Mouse (Mus musculus): Measurements from ENCODE around the gene Nkapd1. TPM values are rescaled to one million over a fixed set of nuclear protein-coding genes. Genes with fewer than 3 reads are reported as not detected.

The Nkapd1 gene
- polyA plus RNA-seq, 1 experiment from 2014 or later, result 13.1 TPM

DNA sequence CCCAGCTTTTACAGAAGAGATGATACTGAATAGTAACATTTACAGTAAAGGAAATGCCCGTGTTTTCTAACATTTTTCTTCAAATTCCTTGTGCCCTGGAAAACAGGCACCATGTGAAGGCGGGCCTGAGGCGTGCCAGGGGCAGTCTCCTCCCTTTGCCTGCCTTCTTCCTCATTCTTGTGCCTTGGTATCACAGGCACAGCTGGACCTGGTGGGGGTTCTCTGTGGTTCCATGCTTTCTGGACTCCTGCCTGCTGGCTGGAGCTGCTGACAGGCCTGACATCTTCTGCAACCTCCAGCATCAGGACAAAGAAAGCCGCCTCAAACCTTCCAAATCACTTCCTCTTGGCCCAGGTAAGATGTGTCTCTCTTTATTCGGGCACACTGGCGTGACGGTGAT lies 52.1 kb downstream of the Nkapd1 start:
- Histone ChIP-seq H3K9me3 (replicated peaks) (no peaks in the 10 kb centered on the region), H3K36me3 (no peaks in the 10 kb centered on the region), H3K9ac (no peak overlapping the region), H3K27me3 (replicated peaks) (peaks cover 7% of the 10 kb centered on the region; the same call in 1 of the 2 replicates), H3K4me2 (no peak overlapping the region), H3K4me3 (no peak overlapping the region), H3K27ac (no peak overlapping the region), H3K4me1 (no peaks in the 10 kb centered on the region)
- WGBS (ENCODE audit: insufficient replicate concordance), result 56% methylated on average over 7 of the region's 7 CpGs
- ATAC-seq, result no peak

- Histone ChIP-seq H3K4me3 (no peak overlapping the region), H3K9me3 (replicated peaks) (no peaks in the 10 kb centered on the region), H3K27me3 (replicated peaks) (peaks cover 7% of the 10 kb centered on the region; the same call in 1 of the 2 replicates), H3K4me1 (no peaks in the 10 kb centered on the region), H3K27ac (no peak overlapping the region), H3K36me3 (no peaks in the 10 kb centered on the region), H3K9ac (no peak overlapping the region), H3K4me2 (no peak overlapping the region)
- ATAC-seq, result no peak
- WGBS (ENCODE audit: insufficient replicate concordance), result 67% methylated on average over 2 of the region's 2 CpGs
Observed at GRCm38 (mm10) chr9:50561918-50562360, 55.3 kb downstream of the Nkapd1 start.

- Histone ChIP-seq H3K9me3 (replicated peaks) (no peaks in the 10 kb centered on the region), H3K27ac (no peak within 1 kb of the TSS), H3K9ac (no peak within 1 kb of the TSS), H3K27me3 (replicated peaks) (peaks cover 7% of the 10 kb centered on the region; the same call in 1 of the 2 replicates), H3K4me1 (no peaks in the 10 kb centered on the region), H3K36me3 (no peaks in the 10 kb centered on the region), H3K4me2 (no peak within 1 kb of the TSS), H3K4me3 (no peak within 1 kb of the TSS)
- ATAC-seq, result no peak
- WGBS (ENCODE audit: insufficient replicate concordance), result 79% methylated on average over 38 of the region's 38 CpGs
Observed at GRCm38 (mm10) chr9:50561145-50561917, 55.9 kb downstream of the Nkapd1 start, which contains the start of gene Tex12. Gene Tex12 (minus strand): TSS chr9:50561325.

Other genes with a start within 250 kb of the Nkapd1 start
- 0.15 and 0.23 TPM in 2 replicates for gene Plet1, start 122.9 kb downstream of the Nkapd1 start, polyA plus RNA-seq (2016; fragmentation: Nextera tagmentation; extraction: Ambion mirVana)
- 46.8 and 47.6 TPM in 2 replicates for gene Pts, start 88.7 kb downstream of the Nkapd1 start, polyA plus RNA-seq (2016; fragmentation: Nextera tagmentation; extraction: Ambion mirVana)
- gene Il18, start 62.6 kb downstream of the Nkapd1 start, polyA plus RNA-seq (2016; fragmentation: Nextera tagmentation; extraction: Ambion mirVana), result 2.3 and 3.1 TPM in 2 replicates
- 0.18 TPM in 2 replicates for gene Bco2, start 62.3 kb downstream of the Nkapd1 start, polyA plus RNA-seq (2016; fragmentation: Nextera tagmentation; extraction: Ambion mirVana)
- not detected in 2 replicates for gene Tex12, start 56.1 kb downstream of the Nkapd1 start, polyA plus RNA-seq (2016; fragmentation: Nextera tagmentation; extraction: Ambion mirVana)
- gene Sdhd, start 13.7 kb downstream of the Nkapd1 start, polyA plus RNA-seq (2016; fragmentation: Nextera tagmentation; extraction: Ambion mirVana), result 344 and 352 TPM in 2 replicates
- gene Timm8b, start 13.6 kb downstream of the Nkapd1 start, polyA plus RNA-seq (2016; fragmentation: Nextera tagmentation; extraction: Ambion mirVana), result 229 and 237 TPM in 2 replicates
- gene Pih1d2, start 143 bp downstream of the Nkapd1 start, polyA plus RNA-seq (2016; fragmentation: Nextera tagmentation; extraction: Ambion mirVana), result 1.9 and 2.4 TPM in 2 replicates
- 47.2 and 47.9 TPM in 2 replicates for gene Dlat, start 42.3 kb upstream of the Nkapd1 start, polyA plus RNA-seq (2016; fragmentation: Nextera tagmentation; extraction: Ambion mirVana)
- gene Dixdc1, start 122.1 kb upstream of the Nkapd1 start, polyA plus RNA-seq (2016; fragmentation: Nextera tagmentation; extraction: Ambion mirVana), result 1.1 and 1.2 TPM in 2 replicates
- 2.0 and 2.5 TPM in 2 replicates for gene 2310030G06Rik, start 129.1 kb upstream of the Nkapd1 start, polyA plus RNA-seq (2016; fragmentation: Nextera tagmentation; extraction: Ambion mirVana)
- gene Cryab, start 133.9 kb upstream of the Nkapd1 start, polyA plus RNA-seq (2016; fragmentation: Nextera tagmentation; extraction: Ambion mirVana), result 6.6 and 7.8 TPM in 2 replicates
- gene Hspb2, start 134.9 kb upstream of the Nkapd1 start, polyA plus RNA-seq (2016; fragmentation: Nextera tagmentation; extraction: Ambion mirVana), result 0.82 and 1.2 TPM in 2 replicates
- 11.5 and 13.7 TPM in 2 replicates for gene Fdxacb1, start 150.8 kb upstream of the Nkapd1 start, polyA plus RNA-seq (2016; fragmentation: Nextera tagmentation; extraction: Ambion mirVana)
- 20.9 and 23.1 TPM in 2 replicates for gene Alg9, start 157.6 kb upstream of the Nkapd1 start, polyA plus RNA-seq (2016; fragmentation: Nextera tagmentation; extraction: Ambion mirVana)
- 14.5 and 15.1 TPM in 2 replicates for gene 1110032A03Rik, start 158.1 kb upstream of the Nkapd1 start, polyA plus RNA-seq (2016; fragmentation: Nextera tagmentation; extraction: Ambion mirVana)
- gene Ppp2r1b, start 227.8 kb upstream of the Nkapd1 start, polyA plus RNA-seq (2016; fragmentation: Nextera tagmentation; extraction: Ambion mirVana), result 131 and 137 TPM in 2 replicates

All from liver, embryonic 12.5 days (tissue).